In genomic region chr4:115085522-115086095, GRCm38 (mm10) we compare ENCODE assay signal across 8 mouse cellular contexts. TPM values are rescaled to one million over a fixed set of nuclear protein-coding genes. Genes with fewer than 3 reads are reported as not detected.
DNase-seq lines count a peak whose midpoint lies in the region; ATAC-seq and TF ChIP-seq lines count a peak whose summit lies in the region.

No protein-coding gene starts in this region.

- peaks cover 6% of the 10 kb centered on the region; the same call in 1 of the 2 replicates for H3K27me3 ChIP-seq in hindbrain, embryonic 16.5 days (replicated peaks; ENCODE audit: control insufficient read depth, insufficient read depth, low read length)
- peaks cover 5% of the 10 kb centered on the region; the same call in 1 of the 2 replicates for H3K27me3 ChIP-seq in liver, embryonic 13.5 days

- H3K4me2 ChIP-seq in hindbrain, embryonic 16.5 days (ENCODE audit: low read length), result no peak overlapping the region
- no peak overlapping the region for H3K4me2 ChIP-seq in liver, embryonic 13.5 days

- WGBS in hindbrain, embryonic 16.5 days, result 15% methylated on average over 6 of the region's 6 CpGs
- WGBS in liver, embryonic 13.5 days (ENCODE audit: insufficient replicate concordance), result 18% methylated on average over 6 of the region's 6 CpGs

- peak; percentile 42 for DNase-seq in ovary, postnatal 14 days (ENCODE audit: low spot score)
- no peak for DNase-seq in ovary, adult 18-20 months (ENCODE audit: low spot score)
- DNase-seq in adrenal gland, adult 2 months, result peak; percentile 57
- DNase-seq in liver, embryonic 13.5 days, result peak; percentile 62
- DNase-seq in naive thymus-derived CD4-positive, alpha-beta T cell, adult 2 months (ENCODE audit: low read depth), result peak; percentile 78
- DNase-seq in testis, postnatal 10 days (ENCODE audit: low spot score), result peak; percentile 68

- H3K4me1 ChIP-seq in embryonic fibroblast, embryonic 13.5 days (ENCODE audit: control insufficient read depth, insufficient read depth, low read length), result no peaks in the 10 kb centered on the region
- H3K4me1 ChIP-seq in hindbrain, embryonic 16.5 days (ENCODE audit: control insufficient read depth, insufficient read depth, low read depth, low read length), result no peaks in the 10 kb centered on the region
- peaks cover 61% of the 10 kb centered on the region for H3K4me1 ChIP-seq in liver, embryonic 13.5 days (replicated peaks)

- peak; percentile 55; the same call in 1 of the 2 replicates for ATAC-seq in hindbrain, embryonic 16.5 days
- ATAC-seq in liver, embryonic 13.5 days (ENCODE audit: low read depth), result peak; percentile 43; the same call in 1 of the 2 replicates

- H3K9me3 ChIP-seq in hindbrain, embryonic 16.5 days (ENCODE audit: control insufficient read depth, low read length), result no peaks in the 10 kb centered on the region
- no peaks in the 10 kb centered on the region for H3K9me3 ChIP-seq in liver, embryonic 13.5 days (replicated peaks)

- peak; percentile 97 for TF ChIP-seq CTCF in embryonic fibroblast, embryonic 13.5 days (IDR thresholded peaks at IDR 0.05; ENCODE audit: borderline replicate concordance, insufficient read depth, low read length)

- H3K27ac ChIP-seq in embryonic fibroblast, embryonic 13.5 days (ENCODE audit: insufficient read depth, low read length), result no peak overlapping the region
- no peak overlapping the region for H3K27ac ChIP-seq in hindbrain, embryonic 16.5 days (ENCODE audit: low read depth, low read length)
- H3K27ac ChIP-seq in liver, embryonic 13.5 days, result no peak overlapping the region

- no peak for TF ChIP-seq POLR2A in embryonic fibroblast, embryonic 13.5 days (IDR thresholded peaks at IDR 0.05; ENCODE audit: low read depth, low read length)

- H3K9ac ChIP-seq in hindbrain, embryonic 16.5 days (ENCODE audit: low read depth, low read length), result no peak overlapping the region
- H3K9ac ChIP-seq in liver, embryonic 13.5 days, result no peak overlapping the region

- H3K4me3 ChIP-seq in embryonic fibroblast, embryonic 13.5 days (ENCODE audit: insufficient read depth, low read length), result no peak overlapping the region
- H3K4me3 ChIP-seq in hindbrain, embryonic 16.5 days (ENCODE audit: low read length), result no peak overlapping the region
- no peak overlapping the region for H3K4me3 ChIP-seq in liver, embryonic 13.5 days (replicated peaks)

- no peaks in the 10 kb centered on the region for H3K36me3 ChIP-seq in hindbrain, embryonic 16.5 days (ENCODE audit: control insufficient read depth, insufficient read depth, low read length)
- H3K36me3 ChIP-seq in liver, embryonic 13.5 days, result no peaks in the 10 kb centered on the region

RNA-seq across cellular contexts. Expression of gene Pdzk1ip1, which starts 2.9 kb away (rescaled TPM):
- under 1 TPM; 0.48 to 0.61 TPM for total RNA-seq in adrenal gland, adult 2 months (2021)
- 5.1 and 10.0 TPM in 2 replicates for polyA plus RNA-seq in adrenal gland, adult 2 months (2012; rRNA removed)
- polyA plus RNA-seq in embryonic fibroblast, embryonic 13.5 days (2011; ENCODE audit: insufficient read length, low read depth, missing spikeins), result not detected in 2 replicates
- polyA plus RNA-seq in hindbrain, embryonic 16.5 days (2015; fragmentation: Nextera tagmentation; extraction: Ambion mirVana), result 2.3 and 3.0 TPM in 2 replicates
- 21.2 and 23.7 TPM in 2 replicates for polyA plus RNA-seq in liver, embryonic 13.5 days (2015; fragmentation: Nextera tagmentation; extraction: Ambion mirVana)

RNA-seq across cellular contexts. Expression of gene Tal1, which starts 29.4 kb away (rescaled TPM):
- total RNA-seq in adrenal gland, adult 2 months (2021), result 1 to 10 TPM; 1.8 to 2.8 TPM
- polyA plus RNA-seq in adrenal gland, adult 2 months (2012; rRNA removed), result 5.1 and 8.9 TPM in 2 replicates
- polyA plus RNA-seq in embryonic fibroblast, embryonic 13.5 days (2011; ENCODE audit: insufficient read length, low read depth, missing spikeins), result not detected in 2 replicates
- 1.2 and 2.0 TPM in 2 replicates for polyA plus RNA-seq in hindbrain, embryonic 16.5 days (2015; fragmentation: Nextera tagmentation; extraction: Ambion mirVana)
- 29.3 and 31.5 TPM in 2 replicates for polyA plus RNA-seq in liver, embryonic 13.5 days (2015; fragmentation: Nextera tagmentation; extraction: Ambion mirVana)

RNA-seq across cellular contexts. Expression of gene Cyp4x1, which starts 48.5 kb away (rescaled TPM):
- not detected for total RNA-seq in adrenal gland, adult 2 months (2021)
- 0.02 TPM in 1 of 2 replicates, not detected in the other for polyA plus RNA-seq in adrenal gland, adult 2 months (2012; rRNA removed)
- polyA plus RNA-seq in embryonic fibroblast, embryonic 13.5 days (2011; ENCODE audit: insufficient read length, low read depth, missing spikeins), result 0.16 TPM in 1 of 2 replicates, not detected in the other
- polyA plus RNA-seq in hindbrain, embryonic 16.5 days (2015; fragmentation: Nextera tagmentation; extraction: Ambion mirVana), result 11.6 and 11.8 TPM in 2 replicates
- 0.05 and 0.06 TPM in 2 replicates for polyA plus RNA-seq in liver, embryonic 13.5 days (2015; fragmentation: Nextera tagmentation; extraction: Ambion mirVana)

Comparison
In these comparisons a context has a peak if more than half of its experiments do, and no peak if none do; other contexts are left out.
1. RNA of gene Cyp4x1, which starts 48.5 kb away (polyA plus RNA-seq): 11.6 to 11.8 TPM in hindbrain, embryonic 16.5 days; 0.16 TPM in embryonic fibroblast, embryonic 13.5 days, 0.05 to 0.06 TPM in liver, embryonic 13.5 days and 0.02 TPM in adrenal gland, adult 2 months; every median in the first group is over 10 times any median in the second.